Mouse (Mus musculus): ENCODE measurements around the gene Mthfd1l. TPM values are rescaled to one million over a fixed set of nuclear protein-coding genes. Genes with fewer than 3 reads are reported as not detected.
A peak's percentile ranks its signal among the peaks of the same experiment; 100 is the strongest.

Gene Mthfd1l
- total RNA-seq (2021): 10 to 100 TPM; 14.6 to 15.1 TPM

DNA sequence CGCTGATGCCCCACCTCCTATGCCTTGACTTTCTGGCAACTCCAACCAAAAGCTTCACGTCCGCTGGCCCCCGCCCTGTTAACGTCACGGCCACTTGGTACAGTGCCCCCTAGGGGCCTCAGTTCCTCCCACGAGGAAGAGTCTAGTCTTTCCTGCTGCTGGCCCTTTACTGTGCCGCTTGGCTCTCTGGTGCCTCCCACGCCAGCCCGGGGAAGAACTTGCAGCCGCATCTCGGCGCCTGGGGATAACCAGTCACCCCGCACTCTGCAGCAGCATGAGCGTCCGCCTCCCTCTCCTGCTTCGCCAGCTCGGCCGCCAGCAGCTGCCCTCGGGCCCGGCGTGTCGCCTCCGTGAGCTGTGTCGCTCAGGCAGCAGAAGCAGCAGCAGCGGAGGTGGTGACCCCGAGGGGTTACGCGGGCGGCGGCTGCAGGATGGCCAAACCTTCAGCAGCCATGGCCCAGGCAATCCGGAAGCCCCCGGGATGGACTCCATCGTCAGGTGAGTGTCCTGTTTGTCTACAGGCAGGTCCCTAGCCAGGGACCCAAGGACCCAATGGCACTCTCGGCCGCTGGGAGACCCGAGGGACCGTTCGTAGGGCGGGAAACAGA lies at the start of gene Mthfd1l:
TSS of gene Mthfd1l (plus strand) at position 138 of the 608 bp plus-strand sequence.
- peak; percentile 76 to 93 for DNase-seq (ENCODE audit: extremely low spot score in 1 of 2, low spot score in 2 of 2)

DNA sequence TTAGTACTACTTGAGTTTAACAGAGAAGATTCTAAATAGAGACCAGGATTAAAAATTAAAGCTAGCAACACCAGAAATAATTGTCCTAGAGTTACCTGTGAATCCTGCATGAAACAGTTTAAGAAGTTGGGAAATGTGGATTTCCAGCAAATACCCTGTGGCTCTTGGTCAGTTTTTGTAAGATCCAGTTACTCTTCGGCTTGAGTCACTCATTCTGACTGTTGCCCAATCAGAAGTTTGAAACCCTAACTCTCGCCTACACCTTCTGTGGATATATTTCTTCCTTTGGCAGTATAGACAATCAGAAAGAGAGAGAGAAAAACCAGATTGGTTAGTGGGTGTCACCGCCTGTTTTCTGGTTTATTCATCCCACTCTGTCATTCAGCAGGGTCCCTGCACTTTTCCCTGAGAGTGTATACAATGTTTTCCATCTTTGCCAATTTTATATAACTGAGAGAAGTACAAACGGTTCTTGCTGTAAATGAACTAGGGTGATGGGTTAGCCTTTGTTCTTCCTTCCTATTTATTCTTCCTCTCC lies 44.8 kb upstream of the Mthfd1l start:
- no peak for DNase-seq (ENCODE audit: extremely low spot score in 1 of 2, low spot score in 2 of 2)
- intact Hi-C loops (cut with DNase I): no loop called here

More for the DNA sequence above, at the start of gene Mthfd1l:
- intact Hi-C loops (cut with DNase I): no loop called here

DNA sequence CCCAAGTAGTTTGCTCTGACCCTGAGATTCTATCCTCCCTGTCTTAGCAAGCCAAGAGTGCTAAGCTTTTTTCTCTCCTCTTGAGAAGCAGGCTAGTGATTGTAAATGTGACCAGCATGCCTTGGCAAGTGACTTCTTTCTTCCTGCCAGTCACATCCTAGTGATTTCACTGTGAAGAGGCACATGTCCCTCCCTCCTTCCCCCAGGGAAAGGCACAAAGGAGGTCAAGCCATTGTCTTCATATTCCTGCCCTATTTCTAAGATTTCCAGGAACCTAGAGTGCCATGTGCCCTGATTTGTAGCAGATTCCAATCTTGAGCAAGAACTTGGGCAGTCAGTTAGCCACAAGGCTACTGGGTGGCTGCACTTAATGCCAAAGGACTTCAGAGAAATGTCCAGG lies 41.1 kb upstream of the Mthfd1l start:
- no peak for DNase-seq (ENCODE audit: extremely low spot score in 1 of 2, low spot score in 2 of 2)
- intact Hi-C loops (cut with DNase I): no loop called here

DNA sequence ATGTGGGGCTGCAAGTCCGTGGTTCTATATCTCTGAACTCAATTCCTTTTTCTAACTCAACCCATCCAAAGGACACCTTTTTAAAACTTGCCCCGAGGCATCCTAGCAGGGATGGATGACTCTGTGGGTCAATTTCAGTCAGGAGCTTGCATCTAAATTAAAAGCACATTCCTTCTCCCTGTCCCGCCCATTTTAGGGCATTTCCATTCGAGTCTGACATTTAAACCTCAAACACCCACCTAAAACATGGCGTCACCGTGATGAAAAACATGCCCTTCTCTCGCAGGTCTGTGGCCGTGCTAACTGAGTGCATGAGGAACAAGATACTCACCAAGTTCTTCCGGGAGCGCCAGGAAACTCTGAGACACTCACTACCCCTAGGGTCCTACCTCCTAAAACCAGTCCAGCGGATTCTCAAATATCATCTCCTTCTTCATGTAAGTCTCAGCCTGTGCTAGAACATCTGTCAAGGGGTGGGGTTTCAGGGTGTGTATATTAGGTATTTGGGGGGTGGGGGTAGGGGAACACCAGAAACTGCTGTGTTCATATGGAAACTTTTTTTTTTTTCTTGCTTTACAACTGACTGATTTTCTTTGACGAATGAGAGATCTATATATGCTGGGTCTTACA lies 39.5 kb upstream of the Mthfd1l start:
- DNase-seq (ENCODE audit: extremely low spot score in 1 of 2, low spot score in 2 of 2): no peak
- intact Hi-C loops (cut with DNase I): no loop called here

DNA sequence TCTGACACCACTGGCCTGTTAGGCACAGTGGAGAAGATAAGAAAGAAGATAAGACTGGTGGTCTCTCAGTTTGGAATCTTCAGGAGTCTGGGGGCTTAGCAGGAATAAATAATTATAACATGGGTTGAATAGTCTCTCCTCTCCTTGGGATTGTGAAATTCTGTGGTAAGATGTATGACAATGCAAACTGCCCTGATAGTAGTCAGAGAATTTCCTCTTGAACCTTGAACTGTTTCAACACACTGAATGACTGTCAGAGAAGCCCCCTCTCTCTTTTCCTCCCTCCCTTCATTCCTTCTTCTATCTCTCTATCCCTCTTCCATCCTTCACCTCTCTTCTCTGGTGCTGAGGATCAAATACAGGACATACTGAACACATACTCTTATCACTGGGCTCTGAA lies 36.1 kb upstream of the Mthfd1l start:
- intact Hi-C loops (cut with DNase I): no loop called here
- no peak for DNase-seq (ENCODE audit: extremely low spot score in 1 of 2, low spot score in 2 of 2)

DNA sequence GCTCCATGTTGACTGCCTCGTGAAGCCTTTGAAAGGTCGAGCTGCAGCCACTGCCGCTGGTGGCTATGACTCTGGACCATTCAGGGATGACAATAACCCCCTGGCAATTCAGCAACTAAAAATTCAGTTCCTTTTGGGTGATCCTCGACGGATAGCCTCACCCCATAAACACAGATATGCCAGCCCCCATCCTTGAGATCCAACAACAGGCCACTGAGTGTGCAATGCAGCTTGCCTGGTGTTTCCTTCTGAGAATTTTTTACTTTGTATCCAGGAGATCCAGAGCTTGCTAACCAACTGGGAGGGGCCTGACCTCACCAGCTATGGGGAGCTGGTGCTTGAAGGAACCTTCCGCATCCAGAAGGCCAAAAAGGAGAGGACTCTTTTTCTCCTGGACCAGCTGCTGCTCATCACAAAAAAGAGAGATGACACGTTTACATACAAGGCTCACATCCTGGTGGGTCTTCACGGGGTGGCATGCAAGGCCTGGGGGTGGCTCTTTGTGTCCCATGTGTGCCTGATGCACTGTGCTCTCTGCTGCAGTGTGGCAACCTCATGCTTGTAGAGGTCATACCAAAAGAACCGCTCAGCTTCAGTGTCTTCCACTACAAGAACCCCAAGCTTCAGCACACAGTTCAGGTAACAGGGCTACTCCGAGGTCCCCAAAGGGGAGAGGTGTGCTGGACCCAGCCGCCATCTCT lies 32.9 kb upstream of the Mthfd1l start:
- DNase-seq (ENCODE audit: extremely low spot score in 1 of 2, low spot score in 2 of 2): no peak
- intact Hi-C loops (cut with DNase I): loop anchor here (5.0 kb wide), 2 partner anchors 198 to 608 kb away; partner anchors contain the start of gene Plekhg1

DNA sequence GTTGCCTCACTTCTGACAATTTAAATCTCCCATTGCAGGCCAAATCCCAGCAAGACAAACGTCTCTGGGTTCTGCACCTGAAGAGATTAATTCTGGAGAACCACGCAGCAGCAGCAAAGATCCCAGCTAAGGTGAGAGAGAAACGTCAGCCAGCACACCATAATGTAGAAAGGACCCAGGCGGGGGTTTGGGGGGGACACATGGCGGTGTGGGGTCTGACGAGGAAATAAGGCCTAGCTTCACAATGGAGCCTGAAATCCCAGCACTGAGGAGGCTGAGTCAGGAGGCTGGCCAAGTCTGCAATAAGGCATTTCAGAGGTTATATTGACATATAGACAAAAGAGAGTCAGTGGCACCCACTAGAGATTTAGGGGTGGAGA lies 32.3 kb upstream of the Mthfd1l start:
- no peak for DNase-seq (ENCODE audit: extremely low spot score in 1 of 2, low spot score in 2 of 2)
- intact Hi-C loops (cut with DNase I): loop anchor here (5.0 kb wide), 2 partner anchors 198 to 608 kb away; partner anchors contain the start of gene Plekhg1

DNA sequence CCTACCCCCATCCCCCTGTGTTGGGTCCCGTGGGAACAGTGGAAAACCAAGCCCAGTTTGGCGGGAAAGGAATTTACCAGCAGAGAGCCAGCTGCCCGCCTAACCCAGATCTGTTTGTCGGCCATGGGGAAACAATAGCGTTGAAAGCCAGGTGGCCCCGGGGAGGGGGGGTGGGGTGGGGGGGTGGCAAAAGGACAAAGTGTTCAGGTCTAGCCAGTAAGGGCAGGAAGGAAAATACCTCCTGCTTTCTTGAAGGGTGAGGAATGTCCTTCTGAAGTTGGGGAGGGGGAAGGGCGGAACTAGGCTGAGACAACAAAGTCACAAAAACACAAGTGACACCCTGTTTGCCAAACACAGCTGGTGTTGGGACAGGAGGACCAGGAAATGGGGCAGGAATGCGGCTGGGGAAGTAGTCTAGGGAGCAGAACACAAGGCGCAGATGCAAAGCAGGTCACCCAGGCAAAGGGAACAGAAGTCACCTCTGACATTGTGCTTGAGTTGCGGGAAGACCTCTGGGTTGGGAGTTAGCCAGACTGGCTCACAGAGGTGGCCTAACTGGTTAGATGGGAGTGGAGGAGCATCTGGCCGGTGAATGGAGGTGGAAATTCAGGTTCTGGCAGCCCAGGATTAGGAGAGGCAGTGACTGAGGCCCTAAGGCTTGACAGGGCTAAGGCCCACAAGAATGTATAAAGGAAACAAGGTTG lies 31.7 kb upstream of the Mthfd1l start:
- intact Hi-C loops (cut with DNase I): loop anchor here (5.0 kb wide), 2 partner anchors 199 to 609 kb away; partner anchors contain the start of gene Plekhg1

DNA sequence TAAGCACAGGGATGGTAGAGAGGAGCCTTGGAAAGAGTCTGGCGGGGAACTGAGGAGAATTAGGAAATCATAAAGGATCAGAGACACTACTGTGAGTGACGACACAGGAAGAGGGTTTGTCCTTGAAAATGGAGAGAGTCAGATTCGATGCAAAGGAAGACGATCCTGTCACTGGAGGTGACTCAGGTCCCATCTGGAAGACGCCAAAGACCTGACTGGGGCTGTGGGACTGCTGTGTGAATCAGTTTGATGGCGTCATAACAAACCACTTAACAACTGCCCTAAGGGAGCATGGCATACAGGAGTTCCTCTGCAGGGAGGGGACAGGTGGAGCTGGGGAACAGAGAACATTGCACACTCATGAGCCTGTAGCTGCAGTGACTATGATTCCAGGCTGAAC lies 30.6 kb upstream of the Mthfd1l start:
- DNase-seq (ENCODE audit: extremely low spot score in 1 of 2, low spot score in 2 of 2): no peak
- intact Hi-C loops (cut with DNase I): loop anchor here (5.0 kb wide), 2 partner anchors 200 to 610 kb away; partner anchors contain the start of gene Plekhg1

More for the DNA sequence above, 31.7 kb upstream of the Mthfd1l start:
- peak in 1 of 2 experiments; percentile 85 for DNase-seq (ENCODE audit: extremely low spot score in 1 of 2, low spot score in 2 of 2)

DNA sequence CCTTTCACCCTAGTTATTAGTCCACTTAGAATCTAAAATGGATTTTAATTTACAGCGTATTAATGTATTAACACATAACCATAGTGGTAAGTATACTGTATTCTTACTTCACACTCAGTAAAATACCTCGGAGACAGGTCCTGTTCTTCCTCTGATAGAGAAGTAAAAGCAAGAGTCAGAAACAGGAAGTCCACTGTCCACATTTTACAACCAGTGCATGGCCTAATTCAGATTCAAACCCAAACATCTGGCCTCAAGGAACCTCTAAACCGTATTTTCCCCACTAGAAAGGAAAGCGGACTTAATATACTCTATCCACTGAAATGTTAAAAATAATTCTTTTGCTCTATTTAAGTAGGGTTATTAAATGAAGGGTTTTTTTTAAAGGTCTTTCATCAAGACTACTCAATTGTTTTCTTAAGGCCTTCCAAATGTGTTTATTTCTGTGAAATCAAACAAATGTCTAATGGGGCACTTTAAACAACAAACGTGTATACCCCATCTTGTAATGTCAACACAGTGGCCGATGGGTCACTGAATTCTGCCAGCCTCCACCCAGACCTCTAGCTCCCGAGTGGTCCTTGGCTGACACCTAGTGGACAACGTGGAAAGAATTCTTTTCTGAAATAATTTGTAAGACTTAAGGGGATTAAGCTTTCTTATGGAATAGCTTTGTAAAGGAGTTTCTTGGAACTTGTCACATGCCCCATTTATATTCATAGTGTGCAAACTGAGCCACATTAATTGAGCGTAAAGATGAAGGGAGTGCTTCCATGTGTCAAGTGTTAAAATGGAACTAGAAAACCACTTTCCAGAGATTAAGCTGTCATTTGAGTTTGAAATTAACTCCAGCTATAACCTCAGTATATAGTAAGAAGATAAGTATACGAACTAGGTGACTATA lies 29.2 kb upstream of the Mthfd1l start:
- peak; percentile 34 to 75 for DNase-seq (ENCODE audit: extremely low spot score in 1 of 2, low spot score in 2 of 2)
- intact Hi-C loops (cut with DNase I): loop anchor here (1.0 to 5.0 kb wide), 3 partner anchors 201 to 611 kb away; partner anchors contain the start of gene Plekhg1

DNA sequence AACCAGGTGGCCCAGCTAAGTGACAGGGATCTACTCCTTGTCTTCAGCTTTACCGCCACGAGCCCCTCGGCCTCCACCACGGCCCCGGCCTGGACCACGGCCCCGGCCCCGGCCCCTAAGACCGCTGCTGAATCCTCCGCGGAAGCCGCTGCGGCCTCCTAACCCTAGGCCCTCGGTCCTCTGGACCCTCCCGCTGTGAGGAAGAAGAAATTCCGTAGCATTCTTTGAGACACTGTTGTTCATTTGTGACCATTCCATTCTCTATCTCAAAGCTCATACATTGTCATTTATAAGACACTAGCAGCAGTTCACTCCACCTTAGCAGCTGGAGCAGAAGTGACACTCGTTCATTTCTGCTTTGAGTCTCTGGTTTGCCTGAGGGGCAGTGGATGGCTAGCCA lies 26.0 kb upstream of the Mthfd1l start:
- intact Hi-C loops (cut with DNase I): no loop called here
- no peak for DNase-seq (ENCODE audit: extremely low spot score in 1 of 2, low spot score in 2 of 2)

DNA sequence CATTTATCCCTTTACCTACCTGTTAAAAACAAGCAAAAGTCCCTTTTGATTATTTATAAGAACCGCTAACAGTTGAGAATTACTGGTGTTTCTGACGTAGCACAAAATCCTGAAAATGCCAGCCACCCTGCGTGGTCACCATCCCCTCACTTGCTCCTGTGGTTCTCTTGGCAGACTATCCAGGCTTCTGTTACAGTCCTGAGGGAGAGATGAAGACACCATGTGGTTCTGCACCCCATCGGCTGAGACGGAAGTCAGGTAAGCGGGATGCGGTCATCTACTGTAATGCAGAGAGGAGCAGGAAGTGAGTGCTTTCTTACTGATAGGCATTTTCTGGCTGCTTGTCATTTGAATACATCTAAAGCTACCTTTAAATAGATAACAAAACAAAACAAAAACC lies 25.6 kb upstream of the Mthfd1l start:
- no peak for DNase-seq (ENCODE audit: extremely low spot score in 1 of 2, low spot score in 2 of 2)
- intact Hi-C loops (cut with DNase I): no loop called here

DNA sequence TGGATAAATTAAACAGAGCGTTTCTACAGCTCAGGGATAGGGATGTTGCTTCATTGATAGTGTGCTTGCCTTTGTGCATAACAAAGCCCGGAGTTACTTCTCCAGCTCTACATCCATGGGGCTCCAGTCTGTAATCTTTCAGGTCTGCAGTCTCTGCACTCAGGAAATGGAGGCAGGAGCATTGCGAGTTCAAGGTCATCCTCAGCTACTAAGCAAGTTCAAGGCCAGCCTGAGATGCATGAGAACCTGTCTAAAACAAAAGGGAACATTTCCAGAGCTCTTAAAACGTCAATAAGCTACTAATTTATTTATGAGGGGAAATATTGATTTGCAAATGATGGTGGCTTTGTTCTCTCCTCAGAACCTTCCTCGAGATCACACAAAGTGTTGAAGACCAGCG lies 23.6 kb upstream of the Mthfd1l start:
- intact Hi-C loops (cut with DNase I): no loop called here
- DNase-seq (ENCODE audit: extremely low spot score in 1 of 2, low spot score in 2 of 2): no peak

DNA sequence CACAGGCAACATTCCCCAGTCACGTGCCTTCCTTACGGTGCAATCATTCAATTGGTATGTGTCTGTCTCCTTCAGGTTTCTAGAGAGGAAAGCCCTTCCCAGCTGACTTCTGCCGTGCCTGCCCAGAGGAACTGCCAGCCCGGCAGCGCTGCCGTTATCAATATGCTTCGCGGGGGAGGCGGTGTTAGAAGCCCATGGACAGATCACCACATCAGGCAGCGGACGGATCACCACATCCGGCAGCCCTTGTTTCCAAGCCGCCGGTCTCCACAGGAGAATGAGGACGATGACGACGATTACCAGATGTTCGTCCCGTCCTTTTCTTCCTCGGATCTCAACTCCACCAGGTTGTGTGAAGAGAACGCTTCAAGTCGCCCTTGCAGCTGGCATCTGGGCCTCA lies 16.4 kb upstream of the Mthfd1l start:
- DNase-seq (ENCODE audit: extremely low spot score in 1 of 2, low spot score in 2 of 2): no peak
- intact Hi-C loops (cut with DNase I): no loop called here

DNA sequence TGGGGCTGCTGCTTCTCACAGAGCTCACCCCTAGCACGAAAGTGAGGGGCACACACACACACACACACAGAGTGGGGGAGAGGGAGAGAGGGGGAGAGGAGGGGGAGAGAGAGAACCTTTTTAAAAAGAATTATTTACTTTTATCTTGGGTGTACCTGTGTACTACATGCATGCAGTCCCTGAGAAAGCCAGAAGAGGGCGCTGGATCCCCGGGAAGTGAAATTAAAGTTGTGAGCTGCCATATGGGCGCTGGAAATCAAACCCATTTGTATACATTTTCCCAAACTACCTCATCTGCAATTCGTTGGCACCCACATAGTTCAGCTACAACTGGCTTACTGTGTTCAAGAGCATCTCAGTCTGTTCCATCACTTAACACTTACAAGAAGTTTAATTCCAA lies 14.3 kb upstream of the Mthfd1l start:
- DNase-seq (ENCODE audit: extremely low spot score in 1 of 2, low spot score in 2 of 2): no peak
- intact Hi-C loops (cut with DNase I): no loop called here

DNA sequence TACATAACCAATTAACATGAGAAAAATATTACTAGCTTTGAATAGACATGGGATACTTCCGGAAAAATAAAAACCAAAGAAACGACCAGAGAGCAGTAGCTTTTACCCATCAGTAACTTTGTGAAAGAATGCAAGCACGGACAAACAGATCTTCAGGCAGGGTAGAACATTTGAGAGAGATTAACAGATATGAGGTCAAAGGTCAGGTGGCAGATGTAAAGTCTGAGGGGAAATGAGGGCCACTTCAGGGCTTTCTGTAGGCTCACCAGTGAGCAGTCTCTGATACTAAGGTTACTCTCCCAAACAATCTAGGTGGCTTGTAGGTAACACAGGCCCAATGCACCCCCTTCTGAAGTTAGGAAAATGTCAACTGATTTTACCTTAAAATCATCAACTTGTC lies 3.9 kb upstream of the Mthfd1l start:
- DNase-seq (ENCODE audit: extremely low spot score in 1 of 2, low spot score in 2 of 2): no peak
- intact Hi-C loops (cut with DNase I): no loop called here

DNA sequence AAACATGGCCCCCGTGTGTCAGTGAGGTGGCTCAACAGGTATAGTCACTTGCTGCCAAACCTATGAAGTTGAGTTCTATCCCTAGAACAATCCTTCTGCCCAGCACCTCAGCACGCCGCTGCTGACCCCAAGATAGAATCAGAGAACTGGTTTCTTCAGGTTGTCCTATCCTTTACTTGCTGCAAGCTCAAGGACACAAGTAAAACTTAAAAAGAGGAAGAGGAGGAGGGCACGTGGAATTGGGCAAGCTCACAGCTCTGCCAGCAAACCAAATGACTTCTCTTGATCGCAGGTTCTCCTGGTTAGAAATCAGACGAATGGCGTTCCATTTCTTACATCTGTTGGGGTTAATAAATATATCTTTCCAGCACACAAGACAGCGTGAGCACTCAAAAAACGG lies 681 bp upstream of the Mthfd1l start:
- intact Hi-C loops (cut with DNase I): no loop called here
- DNase-seq (ENCODE audit: extremely low spot score in 1 of 2, low spot score in 2 of 2): no peak

DNA sequence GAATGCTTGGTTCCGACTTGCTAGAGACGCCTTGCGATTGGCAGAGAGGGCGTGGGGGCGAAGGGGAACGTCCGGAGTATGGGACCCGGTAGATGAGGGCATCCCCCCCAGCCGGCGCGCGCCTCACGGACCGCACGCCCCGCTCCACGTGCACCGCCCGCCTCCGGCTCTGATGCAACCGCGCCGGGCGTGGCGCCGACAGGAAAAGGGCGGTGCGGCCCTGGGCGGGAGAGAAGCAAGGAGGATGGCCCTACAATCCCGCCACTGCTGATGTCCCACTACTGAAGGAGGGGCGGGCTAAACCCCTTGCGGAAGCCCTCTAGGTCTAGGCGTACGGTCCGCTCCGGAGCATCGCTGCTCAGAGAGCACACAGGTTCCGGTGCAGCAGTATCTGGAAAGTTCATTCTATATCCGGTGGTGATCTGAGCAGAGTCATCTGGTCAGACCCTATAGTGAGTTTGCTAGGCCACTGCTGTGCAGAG lies 712 bp downstream of the Mthfd1l start:
- intact Hi-C loops (cut with DNase I): no loop called here
- DNase-seq (ENCODE audit: extremely low spot score in 1 of 2, low spot score in 2 of 2): peak; percentile 77 to 95
